Mouse (Mus musculus): ENCODE data around the gene Gm20479.

Gm20479 gene

DNA sequence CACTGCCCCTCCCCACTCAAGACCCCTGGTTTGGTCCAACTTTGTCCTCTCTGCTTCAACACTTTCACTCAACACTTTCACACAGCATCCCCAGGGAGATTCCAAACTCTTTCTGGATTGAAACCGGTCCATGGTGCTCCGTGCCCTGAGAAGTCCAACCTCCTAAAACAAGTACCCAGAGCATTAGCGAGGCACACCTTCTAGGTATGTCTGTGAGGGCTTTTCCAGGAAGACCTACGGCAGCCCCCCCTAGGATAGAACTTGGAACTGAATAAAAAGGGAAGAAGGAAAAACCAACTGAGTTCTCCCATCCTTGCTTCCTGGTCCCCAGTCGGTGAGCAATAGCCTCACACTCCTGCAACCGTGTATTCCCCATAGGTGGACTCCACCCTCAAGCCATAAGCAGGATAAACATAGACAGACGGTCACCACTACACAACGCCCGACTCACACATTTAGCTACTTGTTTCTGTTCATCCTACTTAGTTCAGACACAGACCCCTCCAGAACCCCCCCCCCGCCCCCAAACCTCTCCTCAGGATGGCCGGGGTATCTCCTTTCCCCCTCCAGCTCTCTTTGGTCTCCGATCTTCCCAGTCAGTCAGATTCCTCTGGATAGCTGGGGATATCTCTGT lies 45.5 kb downstream of the Gm20479 start:
- no peak for DNase-seq (ENCODE audit: low read depth, low spot score)

DNA sequence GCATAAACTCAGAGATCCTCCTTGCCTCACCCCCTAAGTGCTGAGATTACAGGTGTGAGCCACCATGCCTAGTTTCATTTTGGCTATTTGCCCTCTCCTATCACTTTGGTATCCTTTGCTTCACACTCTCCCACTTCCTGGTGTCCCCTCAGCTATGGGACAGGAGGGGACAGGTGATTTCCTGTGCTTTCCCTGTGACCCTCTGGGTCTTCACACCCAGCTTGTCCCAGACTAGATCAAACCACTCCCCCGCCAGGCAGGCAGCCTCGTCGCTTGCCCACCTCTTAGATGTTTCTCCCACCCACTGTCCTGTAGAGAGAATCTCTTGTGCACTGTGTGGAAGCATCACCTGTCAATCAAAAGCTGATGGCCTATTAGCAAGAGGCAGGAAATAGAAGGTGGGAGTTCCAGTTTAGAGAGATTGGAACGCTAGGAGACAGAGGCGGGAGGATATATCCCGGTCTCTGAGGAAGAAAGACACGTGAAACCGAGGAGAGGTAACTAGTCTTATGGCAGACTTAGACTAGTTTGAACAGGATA lies 46.2 kb downstream of the Gm20479 start:
- DNase-seq (ENCODE audit: low read depth, low spot score), result peak; percentile 94

DNA sequence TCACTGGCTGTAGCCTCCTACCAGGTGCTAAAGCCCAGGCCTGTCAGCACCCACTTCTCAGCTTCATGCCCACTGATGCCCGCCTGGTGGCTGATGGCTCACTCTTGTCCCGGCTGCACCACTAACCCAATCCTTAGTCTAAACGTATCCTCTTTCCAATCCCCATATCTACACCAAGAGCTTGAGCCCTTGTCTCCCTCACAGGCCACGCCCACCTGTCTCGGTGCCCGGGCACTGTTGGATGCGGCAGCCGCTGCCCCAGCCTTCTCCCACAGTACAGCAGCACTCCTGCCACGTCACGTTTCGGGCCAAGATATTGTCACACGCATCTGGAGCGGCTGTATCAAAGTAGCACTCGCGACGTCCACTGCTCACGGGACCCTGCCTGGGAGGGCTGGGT lies 46.9 kb downstream of the Gm20479 start:
- DNase-seq (ENCODE audit: low read depth, low spot score), result peak; percentile 89

- DNase-seq (ENCODE audit: low read depth, low spot score), result no peak
These were observed 47.4 kb downstream of the Gm20479 start for GRCm38 (mm10) chr7:27309832-27310231.

DNA sequence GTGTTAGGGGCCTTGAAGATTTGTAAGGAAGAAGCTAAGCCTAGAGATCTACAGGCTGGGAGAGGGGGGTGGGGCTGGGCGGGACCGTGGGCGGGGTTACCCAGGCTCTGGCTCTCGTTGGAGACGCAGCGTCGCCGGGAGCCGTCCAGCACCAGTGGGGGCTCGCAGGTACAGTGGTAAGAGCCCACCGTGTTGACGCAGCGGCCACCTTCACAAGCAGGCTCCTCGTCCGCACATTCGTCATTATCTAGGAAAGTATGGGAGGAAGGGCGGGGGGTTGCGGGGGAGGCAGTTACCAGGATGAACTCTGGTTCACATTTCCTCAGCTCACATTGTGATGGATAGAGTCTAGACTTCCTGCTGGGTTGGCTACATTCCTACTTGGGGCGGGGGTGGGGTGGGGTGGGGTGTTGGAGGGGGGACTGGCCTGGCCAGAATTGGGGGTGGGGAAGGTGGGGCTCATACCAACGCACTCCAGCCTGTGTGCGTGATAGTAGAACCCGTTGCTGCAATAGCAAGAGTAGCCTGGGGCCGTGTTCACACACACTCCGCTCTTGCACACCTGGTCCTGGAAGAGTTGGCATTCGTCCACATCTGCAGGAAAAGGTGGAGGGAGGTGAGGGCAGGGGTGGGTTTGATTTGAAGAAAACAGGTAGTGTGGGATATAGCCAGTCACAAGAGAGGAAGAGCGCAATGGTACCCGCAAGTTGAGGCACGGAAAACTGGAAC lies 48.2 kb downstream of the Gm20479 start:
- peak; percentile 93 for DNase-seq (ENCODE audit: low read depth, low spot score)

GRCm38 (mm10) chr7:27307551-27307950 lies 49.7 kb downstream of the Gm20479 start:
- DNase-seq (ENCODE audit: low read depth, low spot score), result peak; percentile 81

DNA sequence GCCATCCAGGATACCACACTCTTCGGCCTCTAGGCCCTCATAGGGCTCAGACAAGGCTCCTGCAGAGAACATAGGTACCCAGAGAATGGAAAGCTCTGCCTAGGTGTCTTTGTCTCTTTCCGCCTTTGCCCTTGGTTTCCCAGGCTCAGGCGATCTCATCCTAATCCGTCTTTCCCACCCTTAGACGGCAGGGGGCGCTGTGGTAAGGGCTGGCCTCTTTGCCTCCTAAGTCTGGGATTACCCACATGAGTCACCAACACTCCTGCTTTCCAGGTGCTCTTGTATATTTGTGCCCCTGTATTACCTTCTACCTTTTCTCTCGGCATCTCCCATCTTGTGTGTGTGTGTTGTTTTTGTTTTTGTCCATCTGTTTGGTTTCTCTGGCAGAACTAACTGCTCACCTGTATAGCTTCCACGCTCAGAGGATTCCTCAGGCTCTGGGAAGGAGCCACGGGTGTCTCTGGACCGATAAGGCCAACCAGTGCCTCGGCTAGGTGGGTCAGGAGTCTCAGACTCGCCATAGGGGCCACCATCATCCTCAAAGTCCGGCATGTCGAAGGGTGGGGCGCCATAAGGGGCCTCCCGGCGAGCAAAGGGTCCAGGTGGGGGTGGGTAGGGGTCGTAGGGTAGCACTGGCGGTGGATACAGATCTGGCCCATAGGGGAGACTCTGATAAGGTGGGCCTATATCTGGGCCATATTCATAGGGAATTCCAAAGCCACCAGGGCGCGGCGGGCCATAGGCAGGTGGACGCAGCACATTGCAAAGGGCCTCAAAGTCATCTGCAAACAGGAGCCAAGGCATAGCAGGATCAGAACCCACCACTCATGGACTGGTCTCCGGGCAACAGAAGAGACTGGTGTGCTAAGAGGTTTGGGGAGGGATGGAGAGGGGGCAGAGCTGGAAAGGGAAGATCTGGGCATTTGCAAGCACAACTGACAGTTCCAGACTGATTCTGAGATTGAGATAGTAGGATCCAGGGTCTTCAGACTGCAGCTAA lies 50.8 kb downstream of the Gm20479 start:
- DNase-seq (ENCODE audit: low read depth, low spot score), result peak; percentile 91

DNA sequence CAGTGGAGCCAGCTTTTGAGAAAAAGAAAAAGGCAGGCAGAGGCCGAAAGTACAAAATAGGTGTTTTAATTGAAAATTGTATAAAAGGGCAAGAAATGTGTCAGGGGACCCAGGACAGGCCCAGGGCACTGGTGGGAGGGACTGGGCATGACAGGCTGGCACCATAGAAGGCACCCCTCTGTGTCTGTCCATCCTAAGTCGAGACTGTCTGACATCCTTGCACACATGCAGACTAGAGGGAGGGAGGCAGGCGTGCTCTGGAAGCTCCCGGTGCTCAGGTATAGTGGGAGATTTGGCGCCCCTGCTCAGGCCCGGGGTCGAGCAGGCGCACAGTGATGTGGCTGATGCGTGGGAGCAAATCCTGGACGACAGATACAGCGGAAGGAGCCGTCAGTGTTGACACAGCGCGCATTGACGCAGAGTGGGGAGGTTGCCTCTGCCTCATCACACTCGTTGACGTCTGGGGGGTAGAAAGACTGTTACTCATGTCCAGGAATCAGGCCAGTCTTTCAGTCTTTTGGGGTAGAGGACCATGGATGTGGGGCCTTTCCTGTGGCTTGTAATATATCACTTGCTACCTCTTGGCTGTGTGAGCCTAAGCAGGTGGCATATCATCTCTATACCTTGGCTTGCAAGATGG lies 52.0 kb downstream of the Gm20479 start:
- DNase-seq (ENCODE audit: low read depth, low spot score), result no peak

All from ZHBTc4 (cell line).